Mouse (Mus musculus) embryonic facial prominence, embryonic 13.5 days (tissue): ENCODE data around the gene Zc3h7b. TPM values are rescaled to one million over a fixed set of nuclear protein-coding genes. Genes with fewer than 3 reads are reported as not detected.
A peak's percentile ranks its signal among the peaks of the same experiment; 100 is the strongest.

ENCODE experiments used
- ATAC-seq: fragments of 200-750 bp; cut with Nextera tagmentation; 2 replicates; pipeline ENCODE4 v1.8.0; 2017; ENCODE audit warnings: low read depth; ENCODE audit not compliant: insufficient number of reproducible peaks, insufficient read depth, low FRiP score, low TSS enrichment
- H3K27ac ChIP-seq: fragments of 300-500 bp; sonication (generic); 2 replicates; pipeline ENCODE4 v1.5.1; 2015; ENCODE audit warnings: moderate library complexity, mild to moderate bottlenecking, inconsistent platforms
- H3K27me3 ChIP-seq: fragments of 300-500 bp; sonication (generic); 2 replicates; pipeline ENCODE4 v1.6.1; 2015; ENCODE audit warnings: mild to moderate bottlenecking, inconsistent platforms
- H3K36me3 ChIP-seq: fragments of 300-500 bp; sonication (generic); 2 replicates; pipeline ENCODE4 v1.6.1; 2015; ENCODE audit warnings: mild to moderate bottlenecking, inconsistent platforms
- H3K4me1 ChIP-seq: fragments of 300-500 bp; sonication (generic); 2 replicates; pipeline ENCODE4 v1.6.1; 2015; ENCODE audit warnings: inconsistent platforms
- H3K4me2 ChIP-seq: fragments of 300-500 bp; sonication (generic); 2 replicates; pipeline ENCODE4 v1.6.1; 2015; ENCODE audit warnings: moderate library complexity, mild to moderate bottlenecking, inconsistent platforms
- H3K4me3 ChIP-seq: fragments of 300-500 bp; sonication (generic); 2 replicates; pipeline ENCODE4 v1.5.1; 2015; ENCODE audit warnings: mild to moderate bottlenecking, inconsistent platforms
- H3K9ac ChIP-seq: fragments of 300-500 bp; sonication (generic); 2 replicates; pipeline ENCODE4 v1.6.1; 2015; ENCODE audit warnings: mild to moderate bottlenecking, inconsistent platforms
- H3K9me3 ChIP-seq: fragments of 300-500 bp; sonication (generic); 2 replicates; pipeline ENCODE4 v1.6.1; 2016; ENCODE audit warnings: inconsistent platforms
- WGBS: fragments of 180-500 bp; shearing (Covaris S2); methylation state at CpG from one replicate; pipeline ENCODE4 v1.1.7; 2015; ENCODE audit warnings: mixed read lengths; 5-methylcytosine and 5-hydroxymethylcytosine counted together
- polyA plus RNA-seq: library from polyadenylated mRNA; unstranded; fragments of >200 nt; fragmentation: Nextera tagmentation; extraction: Ambion mirVana; gene quantifications from 2 replicates; pipeline ENCODE4 v1.2.1, GENCODE M21; 2015

Zc3h7b gene
- polyA plus RNA-seq, 1 experiment from 2014 or later: 35.4 TPM

DNA sequence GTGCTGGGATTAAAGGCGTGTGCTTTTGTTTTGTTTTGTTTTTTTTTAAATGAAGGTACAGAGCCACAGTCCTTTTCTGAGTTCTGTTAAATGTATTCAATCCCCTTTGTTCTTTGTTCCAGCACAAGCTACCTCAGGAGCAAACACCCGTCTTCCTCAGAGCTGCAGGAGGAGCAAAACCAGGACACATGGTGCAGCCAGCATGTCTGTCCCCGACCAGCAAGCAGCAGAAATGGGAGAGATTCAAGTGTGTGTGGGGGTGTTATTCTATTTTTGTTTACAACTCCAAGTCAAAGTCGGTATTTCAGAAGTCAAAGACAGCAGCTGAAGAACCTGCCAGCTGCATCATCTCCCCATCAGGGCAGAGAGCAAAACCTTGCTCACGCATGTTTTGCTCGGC, 31.1 kb upstream of the Zc3h7b start:
- WGBS: 86% methylated on average over 6 of the region's 6 CpGs
- Histone ChIP-seq H3K4me1 (no peaks in the 10 kb centered on the region), H3K4me3 (no peak overlapping the region), H3K36me3 (peaks cover 92% of the 10 kb centered on the region), H3K27me3 (no peaks in the 10 kb centered on the region), H3K27ac (no peak overlapping the region), H3K9ac (no peak overlapping the region), H3K4me2 (no peak overlapping the region), H3K9me3 (no peaks in the 10 kb centered on the region)
- no peak for ATAC-seq

DNA sequence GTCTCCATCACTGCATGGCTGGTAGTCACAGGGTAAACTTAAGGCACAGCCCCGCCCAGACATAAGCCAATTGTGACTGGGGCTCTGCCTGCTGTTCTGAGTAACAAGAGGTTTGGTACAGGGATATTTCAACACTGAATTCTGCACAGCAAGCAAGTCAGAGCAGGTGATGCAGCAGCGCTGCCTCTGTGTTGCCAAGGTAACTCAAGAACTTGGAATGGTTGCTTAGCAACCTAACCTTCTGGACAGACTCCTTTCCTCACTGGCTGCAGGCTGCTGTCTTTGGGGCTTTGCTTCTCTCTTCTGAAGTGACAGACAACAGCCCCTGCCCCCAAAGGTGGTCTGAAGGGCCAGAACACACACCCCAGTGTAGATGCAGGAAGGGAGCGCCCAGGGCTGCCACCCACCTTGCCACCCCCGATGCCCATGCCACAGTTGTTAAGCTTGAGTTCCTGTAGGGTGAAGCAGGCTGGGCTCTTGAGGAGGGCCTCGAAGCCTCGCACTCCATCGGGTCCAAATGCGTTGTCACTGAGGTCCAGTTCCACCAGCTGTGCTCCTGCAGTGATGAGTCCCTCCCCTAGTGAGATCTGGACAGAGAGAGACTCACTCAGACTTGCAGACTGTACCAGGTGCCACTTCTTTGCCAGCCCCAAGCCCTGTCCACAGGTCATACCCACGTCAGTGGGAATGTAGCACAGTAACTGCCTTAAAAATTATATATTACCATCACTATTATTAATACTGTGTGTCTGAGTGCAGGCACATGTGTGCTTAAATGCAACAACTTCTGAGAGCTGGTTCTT, 26.3 kb upstream of the Zc3h7b start:
- Histone ChIP-seq H3K36me3 (peaks cover 95% of the 10 kb centered on the region), H3K9me3 (no peaks in the 10 kb centered on the region), H3K4me1 (no peaks in the 10 kb centered on the region), H3K27ac (no peak overlapping the region), H3K9ac (no peak overlapping the region), H3K4me2 (no peak overlapping the region), H3K4me3 (no peak overlapping the region), H3K27me3 (no peaks in the 10 kb centered on the region)
- WGBS: 86% methylated on average over 9 of the region's 9 CpGs
- ATAC-seq: no peak

GRCm38 (mm10) chr15:81719139-81719531, 25.7 kb upstream of the Zc3h7b start:
- no peaks in the 10 kb centered on the region for H3K4me1 ChIP-seq
- H3K9ac ChIP-seq: no peak overlapping the region
- no peak overlapping the region for H3K4me2 ChIP-seq
- H3K36me3 ChIP-seq: peaks cover 94% of the 10 kb centered on the region
- H3K27ac ChIP-seq: no peak overlapping the region
- H3K9me3 ChIP-seq: no peaks in the 10 kb centered on the region
- no peak overlapping the region for H3K4me3 ChIP-seq
- WGBS: 95% methylated on average over 6 of the region's 6 CpGs
- no peak for ATAC-seq
- no peaks in the 10 kb centered on the region for H3K27me3 ChIP-seq

DNA sequence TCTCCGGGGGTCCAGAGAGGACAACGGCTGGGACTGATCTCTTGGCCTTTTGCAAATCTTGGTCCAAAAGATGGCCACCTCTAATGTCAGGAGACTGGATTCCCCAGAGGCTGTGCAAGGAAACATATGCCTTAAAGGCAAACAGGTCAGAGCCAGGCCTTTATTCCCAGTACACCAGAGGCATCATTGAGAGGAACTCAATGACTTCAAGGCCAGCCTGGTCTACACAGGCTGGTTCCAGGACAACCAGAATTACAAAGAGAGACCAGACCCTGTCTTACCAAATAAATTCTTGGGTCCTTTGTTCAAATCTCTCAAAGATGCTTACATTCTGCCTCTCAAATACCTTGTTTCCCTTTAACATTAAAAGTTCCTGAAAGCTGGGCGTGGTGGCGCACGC, 22.5 kb upstream of the Zc3h7b start:
- WGBS: 93% methylated on average over 5 of the region's 5 CpGs

DNA sequence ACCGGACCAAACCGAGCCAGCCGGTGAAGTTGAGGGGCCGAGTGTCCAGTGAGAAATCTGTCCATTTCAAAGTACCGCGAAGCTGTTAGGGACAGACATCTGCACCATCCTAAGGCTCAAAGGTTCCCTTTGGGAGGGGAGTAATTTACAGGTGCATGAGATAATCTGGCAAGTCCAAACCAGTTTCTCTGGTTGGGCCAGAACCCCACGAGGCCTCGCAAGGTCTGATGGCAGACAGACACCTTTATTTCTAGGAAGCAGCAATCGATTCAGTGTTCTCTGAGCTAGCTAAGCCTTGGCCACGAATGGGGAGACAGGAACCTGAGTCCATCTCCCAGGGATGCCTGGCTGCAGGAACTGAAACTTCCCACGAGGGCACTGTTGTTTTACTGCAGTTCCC, 21.2 kb upstream of the Zc3h7b start:
- no peak overlapping the region for H3K4me3 ChIP-seq
- peaks cover 13% of the 10 kb centered on the region for H3K4me1 ChIP-seq
- H3K27ac ChIP-seq: no peak overlapping the region
- 85% methylated on average over 11 of the region's 11 CpGs for WGBS
- H3K36me3 ChIP-seq: peaks cover 74% of the 10 kb centered on the region
- no peaks in the 10 kb centered on the region for H3K9me3 ChIP-seq
- no peak overlapping the region for H3K4me2 ChIP-seq
- H3K9ac ChIP-seq: no peak overlapping the region
- no peak for ATAC-seq
- no peaks in the 10 kb centered on the region for H3K27me3 ChIP-seq

More for the DNA sequence above, 22.5 kb upstream of the Zc3h7b start:
- Histone ChIP-seq H3K4me2 (no peak overlapping the region), H3K27ac (no peak overlapping the region), H3K36me3 (peaks cover 87% of the 10 kb centered on the region), H3K9me3 (no peaks in the 10 kb centered on the region), H3K27me3 (no peaks in the 10 kb centered on the region), H3K4me3 (no peak overlapping the region), H3K4me1 (peaks cover 4% of the 10 kb centered on the region; the same call in 1 of the 2 replicates), H3K9ac (no peak overlapping the region)
- ATAC-seq: no peak

DNA sequence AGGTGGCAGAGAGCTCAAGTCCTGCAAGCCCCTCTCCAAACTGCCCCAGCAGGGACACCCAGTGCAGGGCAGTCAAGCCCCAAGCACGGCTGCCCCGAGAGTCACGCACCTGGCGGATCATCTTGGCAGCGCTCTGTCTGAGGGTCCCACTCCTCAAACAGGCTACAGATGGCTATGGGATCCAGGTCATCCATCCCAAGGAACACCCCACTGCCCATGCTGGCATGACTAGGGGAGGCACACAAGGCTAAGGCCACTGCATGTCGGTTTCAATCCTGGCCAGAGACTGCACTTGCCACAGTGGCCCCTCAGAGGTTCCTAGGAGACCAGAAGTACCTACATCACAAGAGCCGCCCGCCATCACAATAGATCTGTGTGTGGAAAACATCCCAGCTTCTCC, 18.9 kb upstream of the Zc3h7b start:
- no peak overlapping the region; the same call in 1 of the 2 replicates for H3K9ac ChIP-seq
- H3K4me3 ChIP-seq: no peak overlapping the region
- H3K27ac ChIP-seq: no peak overlapping the region
- H3K4me2 ChIP-seq: no peak overlapping the region
- peaks cover 51% of the 10 kb centered on the region for H3K36me3 ChIP-seq
- H3K9me3 ChIP-seq: no peaks in the 10 kb centered on the region
- peaks cover 17% of the 10 kb centered on the region for H3K4me1 ChIP-seq
- WGBS: 92% methylated on average over 8 of the region's 8 CpGs
- no peak for ATAC-seq
- no peaks in the 10 kb centered on the region for H3K27me3 ChIP-seq

DNA sequence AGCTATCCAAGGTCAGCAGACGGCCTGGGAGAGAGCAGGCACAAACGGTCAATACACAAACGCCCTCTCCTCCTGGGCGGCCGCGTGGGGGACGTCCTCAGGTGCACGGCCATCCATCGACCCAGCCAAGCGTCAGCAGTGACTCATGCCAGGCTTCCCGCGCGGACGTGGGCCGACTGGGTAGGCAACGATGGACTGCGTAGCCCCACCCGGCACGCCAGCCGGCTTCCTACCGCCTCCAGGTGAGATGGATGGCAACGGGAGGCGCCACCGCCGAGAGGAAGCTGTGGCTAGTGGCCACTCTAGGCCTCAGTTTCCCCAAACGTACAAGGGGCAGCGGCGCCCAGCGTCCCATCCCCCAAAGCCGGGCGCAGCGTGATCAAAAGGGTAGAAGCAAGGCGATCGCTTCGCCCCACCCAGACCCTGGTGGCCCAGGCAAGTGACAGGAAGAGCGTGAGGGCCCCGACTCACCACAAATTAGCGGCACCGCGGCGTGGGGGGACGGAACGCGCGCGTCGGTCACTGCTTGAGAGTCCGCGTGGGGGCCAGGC, 15.5 kb upstream of the Zc3h7b start:
- H3K27ac ChIP-seq: peak overlapping the region; percentile 69
- H3K27me3 ChIP-seq: no peaks in the 10 kb centered on the region
- under 1% methylated on average over 47 of the region's 49 CpGs for WGBS
- no peak; the same call in 1 of the 2 replicates for ATAC-seq
- peaks cover 18% of the 10 kb centered on the region for H3K36me3 ChIP-seq
- no peaks in the 10 kb centered on the region for H3K9me3 ChIP-seq
- H3K9ac ChIP-seq: peak overlapping the region; percentile 91
- peak overlapping the region; percentile 99 for H3K4me3 ChIP-seq
- H3K4me2 ChIP-seq: peak overlapping the region; percentile 96
- H3K4me1 ChIP-seq: peaks cover 17% of the 10 kb centered on the region

- Histone ChIP-seq H3K4me3 (peak overlapping the region; percentile 99), H3K4me2 (peak overlapping the region; percentile 96), H3K27me3 (no peaks in the 10 kb centered on the region), H3K9ac (peak overlapping the region; percentile 91), H3K36me3 (peaks cover 13% of the 10 kb centered on the region), H3K9me3 (no peaks in the 10 kb centered on the region), H3K4me1 (peaks cover 17% of the 10 kb centered on the region), H3K27ac (peak overlapping the region; percentile 69)
- 4% methylated on average over 41 of the region's 41 CpGs for WGBS
- peak; percentile 99 for ATAC-seq
Measured at GRCm38 (mm10) chr15:81729792-81730635, 14.8 kb upstream of the Zc3h7b start.

- Histone ChIP-seq H3K4me2 (no peak overlapping the region), H3K9me3 (no peaks in the 10 kb centered on the region), H3K36me3 (no peaks in the 10 kb centered on the region), H3K27me3 (no peaks in the 10 kb centered on the region), H3K4me3 (no peak overlapping the region), H3K9ac (no peak overlapping the region), H3K27ac (no peak overlapping the region), H3K4me1 (no peaks in the 10 kb centered on the region)
- 51% methylated on average over 3 of the region's 3 CpGs for WGBS
- ATAC-seq: no peak
Measured at GRCm38 (mm10) chr15:81735075-81735474, 9.8 kb upstream of the Zc3h7b start.

- WGBS: 74% methylated on average over 3 of the region's 3 CpGs
Measured at GRCm38 (mm10) chr15:81739296-81739695, 5.6 kb upstream of the Zc3h7b start.

DNA sequence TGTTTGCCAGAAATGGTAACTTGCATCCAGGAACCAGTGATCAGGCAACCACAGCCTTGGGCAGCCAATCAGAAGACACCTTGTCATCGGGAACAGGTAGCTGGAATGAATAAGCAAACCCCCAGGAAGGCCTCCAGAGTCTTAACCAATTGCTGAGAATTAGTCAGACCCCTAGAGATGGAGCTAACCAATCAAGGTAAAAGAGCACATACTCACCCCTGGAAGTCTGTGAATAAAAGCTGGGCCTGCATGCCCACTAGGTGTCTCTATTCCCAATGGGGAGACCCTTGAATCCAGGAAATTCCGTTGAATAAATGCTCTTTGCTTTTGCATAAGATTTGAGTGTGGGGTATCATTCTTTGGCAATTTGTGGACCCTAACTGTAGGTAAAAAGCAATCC, 4.9 kb upstream of the Zc3h7b start:
- Histone ChIP-seq H3K36me3 (no peaks in the 10 kb centered on the region), H3K27me3 (no peaks in the 10 kb centered on the region), H3K4me3 (no peak overlapping the region), H3K27ac (no peak overlapping the region), H3K4me2 (no peak overlapping the region), H3K9me3 (no peaks in the 10 kb centered on the region), H3K9ac (no peak overlapping the region), H3K4me1 (peaks cover 6% of the 10 kb centered on the region)
- 10% methylated on average over 2 of the region's 2 CpGs for WGBS
- ATAC-seq: no peak

More at GRCm38 (mm10) chr15:81739296-81739695, 5.6 kb upstream of the Zc3h7b start:
- no peak for ATAC-seq
- no peaks in the 10 kb centered on the region for H3K9me3 ChIP-seq
- H3K27me3 ChIP-seq: no peaks in the 10 kb centered on the region
- H3K36me3 ChIP-seq: no peaks in the 10 kb centered on the region
- no peak overlapping the region for H3K27ac ChIP-seq
- no peak overlapping the region for H3K4me3 ChIP-seq
- H3K4me1 ChIP-seq: peaks cover 3% of the 10 kb centered on the region
- no peak overlapping the region for H3K4me2 ChIP-seq
- H3K9ac ChIP-seq: no peak overlapping the region
